Mouse (Mus musculus) kidney, postnatal 4 days (tissue): ENCODE results near the gene Mogat2.

Source experiments
- DNase-seq, 2 experiments: peaks; one replicate each; pipeline ENCODE4 v3.0.0; 2021; ENCODE audit warnings: mixed read lengths in 2 of 2

Gene Mogat2

DNA sequence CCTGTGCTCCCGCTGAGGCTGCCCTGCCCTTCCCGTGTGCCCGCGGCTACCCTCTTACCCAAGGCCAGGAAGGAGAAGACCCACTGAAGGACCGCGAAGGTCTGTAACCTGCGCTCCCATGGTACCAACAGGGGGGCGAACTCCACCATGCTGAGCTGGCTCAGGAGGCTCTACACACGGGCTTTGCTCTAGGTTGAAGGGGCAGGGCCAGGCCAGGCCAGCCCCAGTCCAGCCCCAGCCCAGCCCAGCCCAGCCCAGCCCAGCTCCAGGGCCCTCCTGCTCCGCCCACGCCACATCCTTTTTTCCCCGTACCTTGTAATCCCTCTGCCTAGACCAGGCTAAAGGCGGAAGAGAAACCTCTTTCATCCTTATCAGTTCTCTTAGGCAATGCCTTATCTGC is at the start of gene Mogat2:
Gene Mogat2 (minus strand): TSS at position 203 of the 400 bp plus-strand sequence.
- DNase-seq, result peak; percentile 41 to 66

DNA sequence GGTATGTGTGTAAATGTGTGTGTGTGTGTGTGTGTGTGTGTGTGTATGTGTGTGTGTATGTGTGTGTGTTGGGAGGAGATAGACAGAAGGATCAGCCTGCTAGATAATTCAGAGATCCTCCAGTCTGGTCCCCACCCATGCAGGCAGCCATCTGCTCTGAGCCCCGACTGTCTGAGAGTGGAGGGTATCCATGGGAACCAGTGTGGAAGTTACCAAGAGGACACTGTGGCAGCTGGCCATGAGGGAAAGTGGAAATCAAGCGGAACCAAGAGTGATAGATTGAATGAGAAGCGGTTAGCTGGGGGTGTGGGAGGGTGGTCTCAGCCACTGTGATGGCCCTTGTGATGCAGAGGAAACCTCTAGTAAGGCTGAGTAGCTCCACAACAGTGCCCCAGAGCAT is 48.9 kb upstream of the Mogat2 start:
- no peak for DNase-seq

DNA sequence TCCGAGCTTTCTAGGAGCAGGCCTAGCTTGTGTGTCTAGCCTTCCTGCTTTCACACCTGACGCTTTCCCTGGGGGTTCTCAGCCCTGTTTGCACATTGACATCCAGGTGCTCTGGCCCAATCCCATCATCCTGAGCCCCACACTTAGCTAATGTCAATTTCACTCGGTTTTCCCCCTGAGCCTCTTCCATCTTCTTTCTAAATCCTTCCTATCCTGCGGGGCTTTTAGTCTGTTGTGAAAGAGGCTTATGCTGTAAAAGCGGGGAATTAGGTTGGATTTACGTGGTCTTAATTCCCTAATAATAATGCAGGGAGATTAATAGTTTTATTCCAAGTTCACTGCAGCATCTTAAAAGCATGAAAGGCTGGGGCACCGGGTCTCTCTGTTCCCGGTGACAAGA is 41.2 kb upstream of the Mogat2 start:
- DNase-seq, result no peak

DNA sequence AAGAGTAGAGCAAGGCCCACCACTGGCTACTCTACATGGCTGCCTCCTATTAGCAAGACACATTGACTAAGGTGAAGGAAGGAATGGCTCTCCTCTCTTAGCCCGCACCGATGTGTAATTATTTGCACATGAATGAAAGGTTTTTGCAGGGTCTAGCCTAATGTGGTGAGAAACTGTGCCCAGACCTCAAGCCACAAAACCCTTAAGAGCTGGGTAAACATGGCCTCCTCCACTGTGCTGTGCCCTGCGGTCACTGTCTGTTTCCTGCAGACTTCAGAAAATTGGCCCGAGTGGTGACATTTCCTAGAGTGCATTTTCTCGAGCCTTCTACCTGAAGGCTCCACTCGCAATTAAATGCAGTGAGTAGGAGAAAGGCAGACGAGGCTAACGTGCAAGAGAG is 39.9 kb upstream of the Mogat2 start:
- no peak for DNase-seq

DNA sequence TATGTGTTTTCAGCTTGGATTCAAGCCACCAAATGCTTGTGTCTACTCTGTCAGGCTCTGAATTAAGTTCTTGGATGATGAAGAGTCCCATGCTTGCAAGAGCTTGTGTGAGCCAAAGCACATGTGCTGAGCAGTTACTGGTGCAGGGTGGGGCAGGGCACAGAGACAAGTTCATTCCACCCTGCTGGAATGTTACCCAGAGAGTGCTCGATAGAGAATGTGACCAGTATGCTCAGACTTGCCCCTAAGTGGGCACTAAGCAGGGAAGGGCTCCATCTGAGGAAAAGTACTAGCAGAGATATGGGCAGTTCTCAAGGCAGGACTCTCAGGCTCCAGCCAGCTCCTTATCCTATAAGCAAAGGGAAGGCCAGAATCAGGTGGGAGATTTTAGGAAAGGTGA is 38.3 kb upstream of the Mogat2 start:
- no peak for DNase-seq

DNA sequence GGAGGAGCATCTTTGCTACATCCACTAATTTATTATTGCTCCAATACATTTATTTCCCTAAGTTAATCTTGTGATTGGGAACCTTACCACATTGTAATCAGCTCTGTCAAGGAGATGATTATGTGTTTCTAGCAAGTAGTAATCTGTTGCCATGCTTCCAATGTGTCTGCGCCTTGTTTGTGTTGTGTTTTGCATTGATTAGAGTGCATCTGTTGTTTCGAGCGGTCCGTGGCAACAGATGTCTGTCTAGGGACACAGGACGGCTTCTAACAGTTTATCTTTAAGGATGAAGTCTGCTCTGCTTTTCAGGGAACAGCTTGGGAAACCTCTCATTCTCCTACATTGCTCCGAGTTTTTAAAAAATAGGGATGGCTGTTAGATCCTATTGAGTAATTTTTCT is 36.7 kb upstream of the Mogat2 start:
- no peak for DNase-seq

DNA sequence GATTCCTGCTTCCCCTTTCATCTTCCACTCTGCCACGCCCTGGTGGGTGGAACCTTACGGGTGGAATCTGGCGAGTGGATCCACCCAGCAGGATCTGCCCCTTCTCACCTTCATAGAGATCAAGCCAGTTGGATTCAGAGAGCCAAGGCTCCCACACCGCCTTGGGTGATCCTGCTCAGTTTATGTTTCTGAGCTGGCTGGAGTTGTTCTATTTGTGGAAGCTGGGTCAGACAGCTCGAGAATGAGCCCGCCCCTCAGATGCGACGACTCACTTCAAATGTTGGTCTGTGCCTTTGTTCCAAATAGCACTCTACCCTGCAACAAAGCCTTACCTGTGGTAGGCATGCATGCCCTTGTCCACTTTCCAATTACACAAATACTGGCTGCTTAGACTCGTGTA is 33.2 kb upstream of the Mogat2 start:
- DNase-seq, result no peak

DNA sequence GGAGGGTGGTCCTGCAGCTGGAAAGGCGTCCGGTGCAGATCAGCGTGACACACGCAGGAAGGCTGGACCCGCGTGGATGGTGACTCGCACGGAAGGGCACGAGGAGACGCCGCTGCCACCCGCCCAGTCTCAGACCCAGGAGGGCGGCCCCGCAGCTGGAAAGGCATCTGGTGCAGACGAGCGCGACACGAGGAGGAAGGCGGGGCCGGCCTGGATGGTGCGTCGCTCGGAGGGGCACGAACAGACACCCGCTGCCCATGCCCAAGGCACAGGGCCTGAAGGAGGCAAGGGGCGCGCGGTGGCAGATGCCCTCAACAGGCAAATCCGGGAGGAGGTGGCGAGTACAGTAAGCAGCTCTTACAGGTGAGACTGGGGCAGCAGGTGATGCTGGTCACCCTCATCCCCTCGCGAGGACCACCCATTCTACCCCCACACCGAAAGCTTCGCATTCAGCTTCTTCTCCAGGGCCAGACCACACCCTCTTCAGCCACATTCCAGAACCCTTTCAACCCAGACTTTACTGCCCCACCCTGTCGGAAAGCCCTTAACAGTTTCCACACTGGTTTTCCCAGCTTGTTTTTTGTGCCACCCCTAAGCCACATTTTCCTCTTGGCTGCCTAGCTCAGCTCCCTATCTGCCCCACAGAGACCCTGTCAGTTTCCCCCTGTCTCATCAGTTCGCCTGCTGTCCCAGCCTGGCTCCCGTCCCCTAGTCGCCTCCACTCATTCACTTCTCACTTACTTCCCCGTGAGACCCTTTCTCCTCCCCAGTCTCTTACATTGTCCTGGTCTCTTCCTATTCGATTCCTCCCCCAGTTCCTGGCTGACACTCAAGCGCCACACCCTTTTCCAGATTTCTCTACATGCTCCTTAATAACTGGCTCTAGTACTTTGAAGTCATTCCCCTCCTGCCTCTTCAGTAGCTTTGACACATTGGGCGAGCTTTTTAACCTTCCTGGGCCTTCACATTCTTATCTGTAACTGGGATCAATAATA is 30.8 kb upstream of the Mogat2 start:
- peak; percentile 14 to 35 for DNase-seq

DNA sequence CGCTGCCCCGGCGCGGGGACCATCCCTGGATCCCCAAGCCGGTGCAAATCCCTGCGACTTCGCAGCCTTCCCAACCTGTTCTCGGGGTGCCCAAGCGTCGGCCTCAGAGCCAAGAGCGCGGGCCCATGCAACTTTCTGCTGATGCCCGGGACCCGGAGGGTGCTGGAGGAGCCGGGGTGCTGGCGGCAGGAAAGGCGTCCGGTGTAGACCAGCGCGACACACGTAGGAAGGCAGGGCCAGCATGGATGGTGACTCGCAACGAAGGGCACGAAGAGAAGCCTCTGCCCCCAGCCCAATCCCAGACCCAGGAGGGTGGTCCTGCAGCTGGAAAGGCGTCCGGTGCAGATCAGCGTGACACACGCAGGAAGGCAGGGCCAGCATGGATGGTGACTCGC is 30.1 kb upstream of the Mogat2 start:
- DNase-seq, result no peak

DNA sequence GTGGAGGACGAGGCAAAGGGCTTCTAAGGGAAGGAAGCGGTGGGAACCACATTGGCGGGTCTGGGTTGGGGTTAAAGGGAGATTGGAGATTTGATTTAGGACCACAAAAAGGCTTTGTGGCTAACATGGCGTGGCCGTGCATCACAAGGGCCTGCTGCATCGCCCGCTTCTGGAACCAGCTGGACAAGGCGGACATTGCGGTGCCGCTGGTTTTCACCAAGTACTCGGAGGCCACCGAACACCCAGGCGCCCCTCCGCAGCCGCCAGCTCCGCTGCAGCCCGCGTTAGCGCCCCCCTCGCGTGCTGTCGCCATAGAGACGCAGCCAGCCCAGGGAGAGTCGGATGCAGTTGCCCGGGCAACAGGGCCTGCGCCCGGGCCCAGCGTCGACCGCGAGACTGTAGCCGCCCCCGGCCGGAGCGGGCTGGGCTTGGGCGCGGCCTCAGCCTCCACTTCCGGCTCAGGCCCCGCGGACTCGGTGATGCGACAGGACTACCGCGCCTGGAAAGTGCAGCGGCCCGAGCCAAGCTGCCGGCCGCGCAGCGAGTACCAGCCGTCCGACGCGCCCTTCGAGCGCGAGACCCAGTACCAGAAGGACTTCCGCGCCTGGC is 29.6 kb upstream of the Mogat2 start:
- peak; percentile 68 to 76 for DNase-seq

DNA sequence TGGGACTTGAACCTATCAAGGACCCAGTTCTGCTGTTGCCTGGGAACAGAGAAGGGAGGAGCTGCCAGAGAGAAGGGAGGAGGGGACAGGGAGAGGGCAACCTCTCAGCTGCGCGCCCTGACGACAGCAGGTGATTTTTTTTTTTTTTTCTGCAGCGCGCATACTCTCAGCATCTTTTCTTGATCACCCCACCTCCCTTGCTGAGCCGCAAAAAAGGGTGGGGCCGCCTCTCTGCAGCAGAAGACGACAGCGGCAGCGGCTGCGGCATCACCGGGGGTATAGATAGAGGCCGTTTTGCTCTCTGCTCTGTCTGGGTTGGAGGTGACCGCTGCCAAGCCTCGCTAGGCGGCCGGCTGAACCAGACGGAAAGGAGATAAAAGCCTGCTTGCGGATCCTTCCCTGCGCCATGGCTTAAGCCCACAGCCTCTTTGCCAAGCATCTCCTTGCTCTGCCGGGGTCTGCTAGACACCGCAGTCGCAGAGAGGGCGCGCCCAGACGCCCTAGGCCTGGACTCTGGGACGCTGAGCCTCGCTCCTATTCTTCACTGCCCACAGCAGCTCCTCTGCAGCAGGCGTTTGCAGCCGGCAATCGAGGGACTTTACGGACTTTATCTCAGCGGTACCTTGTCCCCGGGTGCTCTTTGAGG is 29.0 kb upstream of the Mogat2 start, which contains the start of gene Map6:
Gene Map6 (plus strand): TSS at position 197 of the 646 bp plus-strand sequence.
- peak in 1 of 2 experiments; percentile 21 for DNase-seq

DNA sequence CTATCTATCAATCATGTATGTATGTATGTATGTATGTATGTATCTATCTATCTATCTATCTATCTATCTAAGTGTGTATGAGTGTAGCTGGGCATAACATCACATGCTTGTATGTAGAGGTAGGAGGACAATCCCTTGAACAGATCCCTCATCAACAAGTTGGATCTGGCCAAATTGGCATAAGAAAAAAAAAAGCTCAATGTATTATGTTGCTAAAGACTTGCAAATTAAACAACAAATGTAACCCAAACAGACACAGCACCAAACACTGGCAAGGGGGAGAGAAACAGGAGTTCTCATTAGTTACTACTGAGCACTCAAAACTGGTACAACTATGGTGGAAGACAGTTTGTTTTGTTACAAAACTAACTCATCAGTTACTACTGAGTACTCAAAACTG is 26.2 kb upstream of the Mogat2 start:
- no peak for DNase-seq

DNA sequence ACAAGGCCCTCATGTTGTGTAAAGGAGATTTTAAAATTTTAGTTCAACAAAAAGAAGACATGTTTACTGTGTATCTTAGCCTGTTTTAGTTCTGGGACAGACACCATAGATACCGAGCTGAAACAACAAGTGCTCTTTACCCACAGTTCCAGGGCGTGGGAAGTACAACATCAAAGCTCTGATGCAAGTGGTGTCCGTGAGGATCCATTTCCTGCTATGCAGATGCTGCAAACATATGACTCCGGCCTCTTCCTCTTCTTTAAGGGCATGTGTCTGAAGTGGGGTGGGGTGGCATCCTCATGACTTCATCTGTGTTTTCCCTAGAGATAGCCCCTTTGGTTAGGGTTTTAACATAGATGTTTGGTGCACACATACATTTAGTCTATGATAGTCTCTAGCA is 25.1 kb upstream of the Mogat2 start:
- DNase-seq, result no peak

DNA sequence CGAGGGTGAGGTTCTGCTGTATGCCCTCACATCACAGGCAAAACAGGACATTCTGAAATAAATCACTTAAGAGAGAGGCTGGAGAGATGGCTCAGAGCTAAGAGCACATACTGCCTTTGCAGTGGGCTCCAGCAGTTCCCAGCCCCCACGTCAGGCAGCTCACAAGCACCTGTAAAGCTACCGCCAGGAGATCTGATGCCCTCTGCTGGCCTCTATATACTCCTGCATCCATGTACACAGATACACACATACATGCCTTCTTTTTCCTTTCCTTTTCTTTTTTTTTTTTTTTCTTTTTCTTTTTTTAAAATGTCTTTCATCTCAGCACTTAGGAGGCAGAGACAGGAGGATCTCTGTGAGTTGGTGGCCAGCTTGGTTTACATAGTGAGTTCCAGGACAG is 23.5 kb upstream of the Mogat2 start:
- DNase-seq, result no peak

DNA sequence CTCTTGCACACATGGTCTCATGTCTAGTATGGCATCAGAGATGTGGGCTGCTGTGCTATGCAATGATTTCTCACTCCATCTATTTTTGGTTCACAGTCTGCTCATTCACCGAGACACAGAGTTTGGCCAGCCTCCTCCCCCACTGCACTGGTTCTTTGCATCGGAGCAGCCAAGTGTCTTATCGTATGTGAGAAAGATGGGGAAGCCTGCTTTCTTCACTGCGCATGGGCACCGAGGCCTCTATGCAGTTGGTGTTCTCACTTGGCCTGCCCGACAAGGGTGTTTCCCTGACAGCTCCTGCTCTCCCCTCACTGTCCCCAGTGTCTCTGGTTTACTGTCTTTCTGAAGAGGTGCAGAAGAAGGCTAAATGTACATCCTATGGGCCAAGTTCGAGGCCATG is 16.6 kb upstream of the Mogat2 start:
- no peak for DNase-seq

DNA sequence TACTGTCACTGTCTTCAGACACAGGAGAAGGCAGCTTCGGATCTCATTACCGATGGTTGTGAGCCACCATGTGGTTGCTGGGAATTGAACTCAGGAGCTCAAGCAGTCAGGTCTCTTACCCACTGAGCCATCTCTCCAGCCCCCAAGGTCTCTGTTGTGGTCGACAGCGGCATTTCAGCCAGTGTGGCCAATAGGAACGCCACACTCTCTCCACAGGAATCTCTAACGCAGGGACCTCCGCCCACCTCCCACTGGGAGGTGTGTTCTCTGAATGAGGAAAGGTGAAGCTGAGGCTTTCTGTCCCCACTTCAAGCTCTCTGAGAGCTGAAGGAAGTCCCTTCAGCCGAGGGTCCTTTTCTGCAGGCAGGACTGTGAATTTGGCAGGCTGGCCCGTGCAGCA is 12.0 kb upstream of the Mogat2 start:
- no peak for DNase-seq

DNA sequence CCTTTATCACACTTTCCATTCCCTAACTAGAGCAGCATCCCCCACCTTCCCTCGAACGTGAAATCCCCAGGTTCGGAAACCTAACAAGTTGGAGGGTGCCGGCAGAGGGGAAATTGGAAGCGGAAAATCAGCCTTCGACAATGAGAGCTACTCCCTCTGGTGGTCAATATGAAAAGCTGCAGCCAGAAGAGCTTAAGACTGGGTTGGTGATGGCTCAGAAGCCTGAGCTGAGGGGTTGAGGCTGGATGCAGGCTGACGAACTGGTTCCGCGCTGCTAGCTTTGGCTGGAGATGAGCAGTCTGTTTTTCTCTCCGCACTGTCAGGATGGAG is 11.1 kb upstream of the Mogat2 start:
- DNase-seq, result peak; percentile 50 to 66

DNA sequence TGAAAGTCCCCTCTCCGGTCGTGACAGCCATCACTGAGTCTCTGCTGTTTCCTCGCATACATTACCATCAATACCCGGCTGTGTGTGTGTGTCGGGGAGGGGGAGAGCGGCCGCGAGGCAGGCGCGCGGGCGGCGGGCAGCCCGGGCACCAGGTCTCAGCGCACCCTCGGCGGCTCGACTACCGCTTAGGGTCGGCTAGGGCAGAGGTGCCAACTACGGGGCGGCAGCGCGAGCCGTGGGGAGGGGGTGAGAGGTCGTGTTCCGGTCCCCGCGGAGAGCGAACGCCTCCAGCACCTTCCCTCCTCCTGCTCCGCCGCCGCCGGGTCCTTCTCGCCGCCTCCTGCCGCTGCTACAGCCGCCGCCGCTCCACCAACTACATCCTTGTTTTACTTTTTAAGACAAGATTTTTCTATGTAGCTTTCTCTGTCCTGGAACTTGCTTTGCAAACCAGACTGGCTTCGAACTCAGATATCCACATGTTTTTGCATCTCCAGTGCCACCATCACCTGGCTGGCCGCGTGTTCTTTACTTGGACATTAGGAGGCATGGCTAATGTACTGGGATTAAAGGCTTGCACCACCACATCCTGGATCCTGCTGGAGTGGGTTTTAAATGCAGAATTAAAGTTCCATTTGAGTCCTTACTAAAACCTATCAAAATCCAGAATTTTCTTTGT is 10.6 kb upstream of the Mogat2 start:
- DNase-seq, result peak; percentile 21 to 40

DNA sequence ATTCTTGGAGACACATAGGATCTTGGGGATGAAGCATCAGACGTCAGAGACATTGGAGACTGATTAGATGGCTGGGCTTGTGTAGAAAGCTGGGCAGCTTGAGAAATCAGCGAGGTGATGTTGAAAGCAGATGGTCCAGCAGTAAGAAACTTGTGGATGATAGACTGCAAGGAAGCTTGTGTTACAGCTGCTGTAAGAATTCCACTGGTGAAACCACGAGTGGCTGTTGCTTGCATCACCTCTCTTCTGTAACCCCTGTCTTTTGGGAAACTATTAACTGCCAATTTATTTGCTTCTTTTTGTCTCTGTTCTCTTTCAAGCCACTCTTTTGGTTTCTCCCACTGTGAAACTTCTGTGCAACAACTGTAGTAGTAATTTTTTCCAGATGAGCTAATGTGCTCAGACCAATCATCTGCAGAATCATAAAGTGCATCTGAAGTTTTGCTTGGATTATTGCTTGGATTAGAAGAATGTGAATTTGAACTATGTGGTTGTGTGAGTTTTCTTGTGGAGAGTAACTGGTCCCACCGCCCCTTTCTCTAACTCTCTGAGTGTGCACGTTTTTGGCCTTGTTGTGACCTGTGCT is 9.8 kb upstream of the Mogat2 start:
- no peak for DNase-seq

DNA sequence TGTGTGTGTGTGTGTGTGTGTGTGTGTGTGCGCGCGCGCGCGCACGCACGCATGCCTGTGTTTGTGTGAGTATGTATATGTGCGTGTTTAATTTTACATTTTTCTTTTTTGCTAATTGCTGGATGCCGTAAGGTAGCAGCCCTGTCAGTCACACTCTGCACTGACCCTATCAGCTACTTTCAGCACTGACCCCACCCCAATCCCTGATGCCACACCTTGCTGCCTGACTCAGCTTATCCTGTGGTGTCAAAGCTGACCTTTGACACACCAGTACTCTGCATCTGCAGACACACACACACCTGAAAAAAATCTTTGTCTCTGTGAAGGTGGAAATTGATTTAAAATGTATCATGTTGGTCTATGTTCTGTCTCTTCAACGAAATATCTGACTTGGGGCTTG is 3.7 kb upstream of the Mogat2 start:
- no peak for DNase-seq

DNA sequence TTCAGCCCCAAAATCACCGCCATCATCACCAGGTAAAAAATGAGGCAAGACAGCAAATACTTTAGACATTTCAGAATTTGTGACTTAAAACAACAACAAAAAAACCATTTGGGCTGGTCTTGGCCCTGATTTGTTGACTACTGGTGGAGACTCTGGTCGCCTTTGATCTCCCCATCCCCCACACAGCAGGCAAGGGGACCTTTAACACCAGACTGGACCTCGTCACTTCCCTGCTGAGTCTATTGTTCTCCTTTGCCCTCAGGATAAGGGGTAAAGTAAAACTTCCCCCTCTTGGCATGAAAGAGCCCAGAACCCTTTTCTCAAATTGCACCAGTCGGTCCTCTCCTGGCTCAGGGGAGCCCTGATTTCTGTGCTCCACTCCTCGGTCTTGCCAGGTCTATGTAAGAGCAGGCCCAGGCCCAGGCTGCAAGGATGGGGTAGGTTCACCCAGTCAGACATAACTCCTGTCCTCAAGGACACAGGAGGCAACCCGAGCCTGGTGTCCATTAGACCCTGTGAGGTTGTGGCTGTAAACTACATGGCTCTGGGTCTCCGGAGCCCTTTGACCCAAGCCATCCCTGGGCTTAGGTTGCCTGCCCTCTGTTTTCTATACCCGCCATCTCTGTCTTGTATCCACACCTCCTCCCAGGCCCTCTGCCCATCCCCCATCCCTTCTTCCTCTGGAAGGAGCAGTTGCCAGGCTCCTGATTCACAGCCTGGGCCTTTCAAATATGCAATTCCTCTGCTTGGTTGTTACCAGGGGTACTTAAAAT is 1.3 kb downstream of the Mogat2 start:
- DNase-seq, result peak in 1 of 2 experiments; percentile 37

DNA sequence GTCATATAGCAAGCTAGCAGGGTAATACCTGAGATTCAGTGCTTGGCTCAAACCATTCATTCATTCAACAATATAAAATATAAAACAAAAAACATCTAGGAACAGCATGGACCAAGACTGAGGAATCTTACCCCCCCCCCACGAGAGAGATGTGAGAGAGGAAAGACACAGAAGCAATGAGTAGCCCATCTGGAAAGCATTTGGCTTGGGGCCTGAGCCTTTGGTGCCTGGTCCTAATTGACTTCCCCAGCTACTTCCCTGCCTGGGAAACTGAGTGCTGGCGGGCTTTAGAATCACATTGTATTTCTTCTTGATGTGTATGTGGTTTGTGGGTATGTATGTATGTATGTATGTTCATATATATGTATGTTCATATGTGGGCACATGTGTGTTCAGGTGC is 2.8 kb downstream of the Mogat2 start:
- DNase-seq, result no peak
